Mouse (Mus musculus): Measurements from ENCODE around the gene Alyref. TPM values are rescaled to one million over a fixed set of nuclear protein-coding genes. Genes with fewer than 3 reads are reported as not detected.
A peak's percentile ranks its signal among the peaks of the same experiment; 100 is the strongest.

Gene Alyref
- polyA plus RNA-seq, 1 experiment from 2014 or later: 372 TPM

DNA sequence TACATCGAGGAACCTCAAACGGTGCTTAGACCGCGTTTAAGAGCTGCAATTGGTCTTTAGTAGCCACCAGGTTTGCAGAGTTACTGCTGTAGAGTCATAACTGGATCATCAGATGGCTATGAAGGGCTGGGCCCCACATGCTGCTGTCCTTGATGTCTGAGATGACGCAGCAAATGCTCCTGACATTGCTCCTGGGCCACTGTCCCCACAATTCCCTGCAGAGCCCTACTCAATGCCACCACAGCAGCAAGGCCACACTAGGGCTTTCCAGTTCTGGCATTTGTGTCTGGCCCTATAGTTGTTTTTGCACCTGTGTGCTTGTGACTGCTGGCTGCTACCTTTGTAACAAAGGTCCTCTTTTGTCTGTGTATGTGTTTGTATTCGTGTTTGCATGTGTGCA is 24.6 kb upstream of the Alyref start:
- Histone ChIP-seq H3K27me3 (no peaks in the 10 kb centered on the region), H3K9me3 (no peaks in the 10 kb centered on the region), H3K4me3 (no peak overlapping the region), H3K9ac (replicated peaks) (no peak overlapping the region), H3K36me3 (peaks cover 60% of the 10 kb centered on the region), H3K4me1 (peaks cover 25% of the 10 kb centered on the region), H3K4me2 (replicated peaks) (no peak overlapping the region), H3K27ac (replicated peaks) (no peak overlapping the region)
- ATAC-seq (replicated peaks): no peak
- WGBS: 89% methylated on average over 6 of the region's 6 CpGs

DNA sequence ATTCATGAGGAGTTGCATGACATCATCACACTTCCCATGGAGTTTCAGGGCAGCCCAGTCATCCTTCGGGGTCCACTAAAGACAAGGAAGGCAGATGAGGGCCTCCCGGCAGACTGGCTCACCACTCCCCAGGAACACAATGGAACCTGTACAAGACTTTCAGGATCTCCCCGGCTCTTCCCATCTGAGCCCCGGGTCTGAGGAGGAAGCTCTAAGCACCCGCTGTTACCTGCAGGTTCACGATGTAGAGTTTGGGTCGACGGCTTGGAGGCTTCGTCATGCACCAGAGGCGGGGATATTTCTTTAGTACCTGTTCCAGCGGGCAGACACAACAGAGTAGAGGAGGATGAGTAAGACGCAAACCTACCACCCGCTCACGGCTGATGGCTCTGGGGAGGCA is 22.0 kb upstream of the Alyref start:
- H3K9ac ChIP-seq (replicated peaks): no peak overlapping the region
- 97% methylated on average over 14 of the region's 14 CpGs for WGBS
- no peaks in the 10 kb centered on the region for H3K9me3 ChIP-seq
- ATAC-seq (replicated peaks): no peak
- no peak overlapping the region for H3K4me2 ChIP-seq (replicated peaks)
- H3K27ac ChIP-seq (replicated peaks): no peak overlapping the region
- H3K36me3 ChIP-seq: peaks cover 48% of the 10 kb centered on the region
- no peaks in the 10 kb centered on the region for H3K27me3 ChIP-seq
- no peak overlapping the region for H3K4me3 ChIP-seq
- H3K4me1 ChIP-seq: peaks cover 32% of the 10 kb centered on the region

DNA sequence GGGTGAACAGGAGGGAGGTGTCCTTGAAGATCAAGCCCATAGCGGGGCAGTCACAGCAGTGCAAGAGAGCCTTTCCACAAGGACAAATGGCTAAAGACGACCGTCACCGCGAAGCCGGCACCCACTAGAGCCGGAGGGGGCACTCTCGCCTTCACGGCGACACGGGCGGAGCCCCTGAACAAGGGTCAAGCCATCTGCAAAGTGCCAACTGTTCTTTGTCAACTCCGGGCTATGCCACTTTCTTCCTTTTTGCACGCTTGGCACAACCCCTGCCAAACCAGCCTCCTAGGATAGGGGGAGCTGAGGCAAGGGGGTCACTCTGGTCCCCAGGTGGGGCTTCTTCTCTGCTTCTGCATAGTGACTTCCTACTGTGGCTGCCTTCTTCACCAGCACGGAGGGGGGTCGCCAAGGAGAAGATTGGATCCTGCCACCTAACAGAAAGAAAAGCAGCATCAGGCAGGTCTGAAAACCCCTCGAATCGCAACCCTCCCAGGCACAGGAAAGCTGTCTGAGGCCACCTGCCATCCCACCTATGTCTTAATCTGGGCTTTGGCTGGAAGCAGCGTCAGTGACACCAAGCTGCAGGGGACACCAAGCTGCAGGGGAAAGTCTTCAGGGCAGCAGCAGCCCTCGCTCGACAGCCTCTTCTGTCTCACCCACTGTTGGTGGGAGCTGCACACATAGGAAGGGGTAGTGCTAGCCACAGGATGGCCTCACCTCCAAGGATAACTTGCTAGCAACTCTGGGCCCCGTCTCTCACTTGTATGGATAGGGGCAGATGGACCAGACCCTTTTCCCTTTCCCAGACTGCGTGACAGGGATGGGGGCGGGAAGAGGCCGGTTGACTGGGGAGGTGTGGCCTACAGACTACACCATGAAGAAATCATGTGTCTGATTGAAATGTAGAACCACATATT is 20.7 kb upstream of the Alyref start:
- WGBS: 95% methylated on average over 25 of the region's 25 CpGs
- no peaks in the 10 kb centered on the region for H3K27me3 ChIP-seq
- no peak overlapping the region for H3K9ac ChIP-seq (replicated peaks)
- H3K4me2 ChIP-seq (replicated peaks): no peak overlapping the region
- H3K27ac ChIP-seq (replicated peaks): no peak overlapping the region
- peak overlapping the region; percentile 85; the same call in 1 of the 2 replicates for H3K4me3 ChIP-seq
- H3K9me3 ChIP-seq: no peaks in the 10 kb centered on the region
- ATAC-seq (replicated peaks): no peak
- peaks cover 53% of the 10 kb centered on the region for H3K36me3 ChIP-seq
- peaks cover 24% of the 10 kb centered on the region for H3K4me1 ChIP-seq

DNA sequence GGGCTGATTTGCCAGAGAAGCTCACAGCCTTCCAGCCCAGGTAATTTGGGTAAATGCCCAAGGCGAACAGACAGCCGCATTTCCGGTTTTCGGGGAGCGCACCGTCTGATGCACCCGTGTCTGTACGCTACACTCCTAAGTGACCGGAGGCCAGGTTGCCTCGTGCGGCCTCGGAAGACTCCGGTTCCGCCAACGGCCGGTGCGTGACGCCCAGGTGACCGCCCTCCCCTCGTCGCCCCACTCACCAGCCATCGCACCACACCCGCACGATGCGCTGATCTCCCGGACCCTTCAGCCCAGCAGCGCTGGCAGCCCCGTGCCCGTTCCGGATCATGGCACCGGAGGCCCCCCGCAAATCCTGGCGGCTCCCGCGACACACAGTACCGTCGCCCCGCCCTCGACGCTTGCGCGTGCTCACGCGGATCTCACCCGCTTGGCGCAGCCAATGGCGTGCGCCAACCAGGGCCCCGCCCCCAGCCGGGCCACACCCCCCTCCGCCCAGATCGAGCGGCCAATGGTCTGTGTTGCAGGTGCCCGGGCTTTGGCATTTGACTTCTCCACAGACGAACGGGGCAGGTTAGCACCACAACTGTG is 19.5 kb upstream of the Alyref start, which contains the start of gene Pcyt2:
TSS of gene Pcyt2 (minus strand) at position 418 of the 594 bp plus-strand sequence.
- no peaks in the 10 kb centered on the region for H3K9me3 ChIP-seq
- peak within 1 kb of the TSS; percentile 65 for H3K4me2 ChIP-seq (replicated peaks)
- under 1% methylated on average over 56 of the region's 56 CpGs for WGBS
- no peaks in the 10 kb centered on the region for H3K27me3 ChIP-seq
- H3K36me3 ChIP-seq: peaks cover 46% of the 10 kb centered on the region
- peak within 1 kb of the TSS; percentile 86 for H3K9ac ChIP-seq (replicated peaks)
- peak within 1 kb of the TSS; percentile 85 for H3K4me3 ChIP-seq
- peaks cover 17% of the 10 kb centered on the region for H3K4me1 ChIP-seq
- ATAC-seq (replicated peaks): peak; percentile 93
- peak within 1 kb of the TSS; percentile 81 for H3K27ac ChIP-seq (replicated peaks)

DNA sequence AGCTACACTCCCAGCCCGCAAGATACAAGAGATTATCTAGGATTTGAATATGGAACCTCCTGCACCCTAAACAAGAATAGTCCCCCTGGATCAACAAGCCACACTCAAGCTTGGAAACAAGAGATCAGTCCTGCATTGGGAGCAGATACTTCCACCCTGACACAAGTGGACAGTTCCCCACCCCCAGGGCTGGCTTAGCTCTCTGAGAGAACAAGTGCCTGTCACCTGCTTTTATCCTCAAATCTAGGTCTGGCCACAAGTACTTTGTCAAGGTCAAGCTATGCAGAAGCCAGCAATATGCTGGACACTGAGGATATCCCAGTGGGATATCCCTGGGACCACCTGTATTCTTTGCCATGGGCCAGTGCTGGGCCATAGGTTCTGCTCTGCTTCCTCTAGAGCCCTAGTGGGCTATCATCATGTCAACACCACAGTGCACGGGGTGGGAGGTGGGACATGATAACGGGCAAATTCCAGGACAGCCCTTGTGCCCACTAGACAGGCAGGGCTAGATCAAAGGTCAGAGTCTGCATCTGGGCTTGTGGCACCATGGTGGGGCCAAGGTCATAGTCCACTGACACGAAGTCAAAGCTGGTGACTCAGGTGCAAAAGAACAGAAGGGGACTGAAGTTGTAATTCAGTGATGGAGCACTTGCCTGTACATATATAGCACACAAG is 18.6 kb upstream of the Alyref start:
- H3K4me2 ChIP-seq (replicated peaks): peak overlapping the region; percentile 65
- no peaks in the 10 kb centered on the region for H3K9me3 ChIP-seq
- H3K27ac ChIP-seq (replicated peaks): peak overlapping the region; percentile 81
- H3K27me3 ChIP-seq: no peaks in the 10 kb centered on the region
- H3K4me3 ChIP-seq: peak overlapping the region; percentile 85
- H3K4me1 ChIP-seq: peaks cover 17% of the 10 kb centered on the region
- H3K9ac ChIP-seq (replicated peaks): peak overlapping the region; percentile 86
- ATAC-seq (replicated peaks): no peak
- 54% methylated on average over 4 of the region's 4 CpGs for WGBS
- peaks cover 46% of the 10 kb centered on the region for H3K36me3 ChIP-seq

DNA sequence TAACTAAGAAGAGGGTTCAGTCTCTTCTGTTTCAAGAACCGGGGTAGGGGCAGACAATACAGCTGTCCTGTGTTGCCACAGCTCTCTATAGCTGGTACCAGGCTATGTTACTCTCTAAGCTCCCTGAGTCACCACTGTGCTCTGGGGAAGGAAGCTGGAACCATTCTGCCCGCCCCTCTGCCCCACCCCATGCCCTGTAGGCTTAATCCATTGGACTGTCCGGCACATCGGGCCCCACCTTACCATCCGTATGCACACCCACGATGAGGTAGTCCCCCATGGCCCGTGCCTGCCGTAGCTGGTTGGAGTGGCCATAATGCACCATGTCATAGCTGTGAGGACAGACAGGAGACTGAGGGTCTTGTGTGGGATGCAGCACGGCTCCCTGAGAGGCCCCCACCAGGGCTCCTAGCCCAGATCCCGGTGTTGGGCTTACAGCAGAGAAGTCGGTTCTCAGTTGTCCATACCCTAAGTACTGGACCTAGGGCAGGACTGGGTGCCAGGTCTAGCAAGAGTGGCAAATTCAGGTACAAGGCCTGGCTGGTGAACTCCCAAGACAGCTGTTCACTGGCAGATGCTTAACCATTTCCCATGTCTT is 17.5 kb upstream of the Alyref start:
- H3K9me3 ChIP-seq: no peaks in the 10 kb centered on the region
- H3K9ac ChIP-seq (replicated peaks): no peak overlapping the region
- H3K27me3 ChIP-seq: no peaks in the 10 kb centered on the region
- H3K36me3 ChIP-seq: peaks cover 43% of the 10 kb centered on the region
- 93% methylated on average over 11 of the region's 11 CpGs for WGBS
- peaks cover 17% of the 10 kb centered on the region for H3K4me1 ChIP-seq
- no peak overlapping the region for H3K27ac ChIP-seq (replicated peaks)
- no peak overlapping the region for H3K4me2 ChIP-seq (replicated peaks)
- ATAC-seq (replicated peaks): no peak
- H3K4me3 ChIP-seq: 0 out of 2 replicates have a peak overlapping the region, but pooled peaks have one; percentile 85

DNA sequence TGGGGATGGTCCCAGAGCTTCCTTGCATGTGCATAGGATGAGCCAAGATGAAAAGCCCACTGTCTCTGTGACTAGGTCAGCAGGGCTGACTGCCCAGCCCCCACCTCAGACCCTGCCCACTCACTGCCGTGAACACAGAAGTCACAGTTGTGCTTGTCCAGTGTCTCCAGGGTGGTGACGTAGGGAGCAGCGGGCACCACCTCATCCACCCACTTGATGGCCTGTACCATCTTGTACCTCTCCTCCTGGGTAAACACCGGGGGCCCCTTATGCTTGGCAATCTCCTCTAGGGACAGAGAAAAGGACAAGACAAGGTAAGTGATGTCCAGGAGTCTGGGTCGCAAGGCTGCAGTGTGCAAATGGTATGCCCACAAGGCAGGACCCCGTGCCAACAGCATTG is 17.0 kb upstream of the Alyref start:
- ATAC-seq (replicated peaks): no peak
- Histone ChIP-seq H3K36me3 (peaks cover 43% of the 10 kb centered on the region), H3K9ac (replicated peaks) (no peak overlapping the region), H3K27ac (replicated peaks) (no peak overlapping the region), H3K4me1 (peaks cover 17% of the 10 kb centered on the region), H3K4me2 (replicated peaks) (no peak overlapping the region), H3K27me3 (no peaks in the 10 kb centered on the region), H3K4me3 (no peak overlapping the region), H3K9me3 (no peaks in the 10 kb centered on the region)
- 93% methylated on average over 6 of the region's 6 CpGs for WGBS

DNA sequence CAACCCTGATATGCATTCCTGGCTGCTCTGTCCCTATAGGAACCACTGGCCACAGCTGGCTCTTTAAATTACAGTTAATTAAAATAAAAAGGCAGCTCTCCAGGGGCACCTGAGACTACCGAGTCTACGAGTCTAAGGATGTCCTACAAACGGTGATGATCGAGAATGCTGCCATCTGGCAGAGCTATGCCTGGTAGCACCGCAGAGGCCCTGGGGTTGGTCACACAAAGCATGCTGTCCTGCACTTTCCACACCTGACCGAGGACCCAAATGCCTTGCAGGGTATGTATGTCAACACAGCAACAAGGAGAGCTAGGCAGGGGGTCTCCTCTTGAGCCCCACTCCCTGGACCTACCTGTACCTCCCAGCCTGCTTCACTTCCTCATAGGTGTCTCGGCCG is 15.8 kb upstream of the Alyref start:
- H3K4me2 ChIP-seq (replicated peaks): no peak overlapping the region
- WGBS: 87% methylated on average over 8 of the region's 8 CpGs
- H3K9me3 ChIP-seq: no peaks in the 10 kb centered on the region
- peaks cover 38% of the 10 kb centered on the region for H3K36me3 ChIP-seq
- no peak overlapping the region for H3K27ac ChIP-seq (replicated peaks)
- no peak for ATAC-seq (replicated peaks)
- H3K9ac ChIP-seq (replicated peaks): no peak overlapping the region
- H3K27me3 ChIP-seq: 0 out of 2 replicates have a peak, but pooled peaks cover under 1% of the 10 kb centered on the region
- H3K4me1 ChIP-seq: peaks cover 17% of the 10 kb centered on the region
- H3K4me3 ChIP-seq: no peak overlapping the region

DNA sequence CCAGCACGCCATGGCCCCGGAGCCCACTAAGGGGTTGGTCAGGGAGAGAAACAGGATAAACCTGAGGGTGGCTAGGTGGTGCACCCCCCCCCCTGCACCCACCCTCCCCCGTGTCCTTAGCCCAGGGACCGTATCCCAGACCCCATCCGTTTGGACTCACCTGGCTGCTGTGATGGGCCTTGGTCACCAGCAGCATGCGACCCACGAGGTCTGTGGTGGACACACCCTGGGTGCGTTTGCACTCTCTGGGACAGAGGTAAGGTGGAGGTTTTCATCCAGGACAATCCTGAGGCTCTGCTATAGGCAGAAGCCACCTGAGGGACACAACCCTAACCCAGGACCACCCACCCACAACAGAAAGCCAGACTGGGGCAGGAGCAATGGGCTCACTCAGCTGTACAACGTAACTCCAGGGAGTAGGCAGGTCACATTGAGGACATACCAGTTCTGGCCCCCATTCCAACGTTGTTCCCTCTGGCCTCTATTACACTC is 15.4 kb upstream of the Alyref start:
- Histone ChIP-seq H3K9ac (replicated peaks) (no peak overlapping the region), H3K4me2 (replicated peaks) (no peak overlapping the region), H3K27ac (replicated peaks) (no peak overlapping the region), H3K4me3 (no peak overlapping the region), H3K27me3 (0 out of 2 replicates have a peak, but pooled peaks cover 2% of the 10 kb centered on the region), H3K4me1 (peaks cover 19% of the 10 kb centered on the region), H3K36me3 (peaks cover 34% of the 10 kb centered on the region), H3K9me3 (no peaks in the 10 kb centered on the region)
- no peak for ATAC-seq (replicated peaks)
- WGBS: 92% methylated on average over 10 of the region's 10 CpGs

DNA sequence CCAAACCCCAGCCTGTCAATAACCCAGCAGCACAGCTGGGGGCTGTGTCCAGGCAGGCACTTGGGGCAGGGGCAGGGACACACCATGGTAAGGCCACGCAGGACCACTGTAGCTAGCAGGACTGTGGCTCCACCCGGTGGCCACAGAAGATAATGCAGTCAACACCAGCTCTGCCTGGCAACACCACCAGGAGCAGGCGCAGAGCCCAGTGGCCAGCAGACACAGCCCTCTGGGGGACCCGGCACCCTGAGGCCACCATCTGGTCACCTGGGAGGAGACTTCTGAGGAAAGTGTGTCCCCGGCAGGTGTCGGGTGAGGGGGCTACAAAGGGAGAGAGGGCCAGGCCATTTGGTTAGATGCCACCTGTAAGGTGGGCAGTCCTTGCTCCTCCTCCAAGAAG is 14.6 kb upstream of the Alyref start:
- Histone ChIP-seq H3K27ac (replicated peaks) (no peak overlapping the region), H3K9ac (replicated peaks) (no peak overlapping the region), H3K4me3 (no peak overlapping the region), H3K9me3 (no peaks in the 10 kb centered on the region), H3K27me3 (0 out of 2 replicates have a peak, but pooled peaks cover 2% of the 10 kb centered on the region), H3K36me3 (peaks cover 30% of the 10 kb centered on the region), H3K4me1 (peaks cover 22% of the 10 kb centered on the region), H3K4me2 (replicated peaks) (no peak overlapping the region)
- WGBS: 51% methylated on average over 6 of the region's 6 CpGs
- no peak for ATAC-seq (replicated peaks)

DNA sequence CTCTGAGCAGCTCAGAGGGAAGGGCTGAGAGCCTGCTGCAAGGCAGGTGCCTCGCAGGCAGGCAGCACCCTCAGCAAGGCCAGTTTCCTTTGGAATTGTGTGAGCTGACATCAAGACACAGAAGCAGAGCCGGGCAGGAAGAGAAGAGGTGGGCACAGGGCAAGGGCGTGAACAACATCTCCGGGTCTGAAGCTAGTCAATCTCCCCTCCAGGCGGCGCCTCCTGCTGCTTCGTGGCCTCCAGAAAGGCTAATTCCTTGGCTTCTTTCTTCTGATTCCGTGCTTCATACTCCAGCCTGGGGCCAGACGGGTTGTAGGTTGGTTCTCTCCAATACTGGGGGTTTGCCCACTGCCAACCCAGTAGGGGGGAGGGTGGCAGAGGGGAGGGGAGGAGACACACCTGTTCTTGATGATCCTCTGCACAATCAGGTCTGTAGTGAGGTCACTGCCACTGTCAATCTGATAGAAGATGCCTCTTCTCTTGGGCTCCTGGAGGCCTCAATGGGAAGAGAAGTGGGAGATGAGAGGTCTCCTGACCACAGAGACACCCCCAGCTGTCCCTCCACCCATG is 12.4 kb upstream of the Alyref start:
- Histone ChIP-seq H3K4me2 (replicated peaks) (no peak overlapping the region), H3K4me3 (no peak overlapping the region), H3K27ac (replicated peaks) (no peak overlapping the region), H3K9me3 (no peaks in the 10 kb centered on the region), H3K36me3 (peaks cover 45% of the 10 kb centered on the region), H3K9ac (replicated peaks) (no peak overlapping the region), H3K27me3 (peaks cover 5% of the 10 kb centered on the region; the same call in 1 of the 2 replicates), H3K4me1 (peaks cover 8% of the 10 kb centered on the region)
- WGBS: 72% methylated on average over 9 of the region's 9 CpGs
- no peak for ATAC-seq (replicated peaks)
